Mouse (Mus musculus): ENCODE measurements at regions not wholly inside any gene's neighbourhood (a gene's known extent, or its start where the extent isn't known, plus 50 kb on each side); places are given as distances from the start of the nearest gene placed in this dataset.

DNA sequence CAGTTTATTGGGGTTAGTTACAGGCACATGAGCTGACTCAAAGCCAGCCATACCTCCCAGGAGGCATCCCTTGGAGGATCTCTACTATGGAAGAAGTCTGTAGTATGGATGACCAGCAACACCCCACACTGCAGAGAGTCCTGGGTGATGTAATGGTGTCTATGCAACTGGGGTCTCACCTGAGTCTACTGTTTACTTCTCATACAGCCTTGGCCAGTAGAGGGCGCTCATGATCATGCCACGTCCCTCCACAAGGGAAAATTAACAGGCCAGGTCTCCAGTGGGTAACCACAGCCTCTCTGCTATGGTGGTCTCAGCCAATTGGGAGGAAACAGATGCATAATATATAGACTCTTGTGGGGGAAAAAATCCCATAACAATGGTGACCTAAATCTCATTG lies 111.7 kb downstream of the Cdh26 start:
- DNase-seq = peak in 1 of 2 experiments; percentile 38

DNA sequence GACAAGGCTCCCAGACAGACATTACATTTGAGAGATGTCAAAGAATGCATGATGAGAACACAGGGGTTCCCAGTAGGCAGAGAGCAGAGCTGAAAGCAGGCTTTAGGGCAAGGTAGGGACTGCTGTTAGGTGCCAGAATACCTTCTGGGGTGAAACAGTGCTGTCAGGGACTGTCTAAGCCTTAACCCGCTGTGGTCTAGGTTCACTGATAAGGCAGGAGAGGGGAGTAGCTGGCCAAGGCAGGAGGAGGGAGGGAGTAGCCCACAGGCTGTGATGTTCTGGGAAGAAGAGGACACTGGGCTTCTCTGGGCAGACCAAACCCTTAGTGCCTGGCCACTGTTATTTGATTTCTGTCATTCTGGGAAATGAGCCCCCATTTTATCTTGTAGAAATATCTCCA lies 114.1 kb downstream of the Cdh26 start:
- DNase-seq = no peak

DNA sequence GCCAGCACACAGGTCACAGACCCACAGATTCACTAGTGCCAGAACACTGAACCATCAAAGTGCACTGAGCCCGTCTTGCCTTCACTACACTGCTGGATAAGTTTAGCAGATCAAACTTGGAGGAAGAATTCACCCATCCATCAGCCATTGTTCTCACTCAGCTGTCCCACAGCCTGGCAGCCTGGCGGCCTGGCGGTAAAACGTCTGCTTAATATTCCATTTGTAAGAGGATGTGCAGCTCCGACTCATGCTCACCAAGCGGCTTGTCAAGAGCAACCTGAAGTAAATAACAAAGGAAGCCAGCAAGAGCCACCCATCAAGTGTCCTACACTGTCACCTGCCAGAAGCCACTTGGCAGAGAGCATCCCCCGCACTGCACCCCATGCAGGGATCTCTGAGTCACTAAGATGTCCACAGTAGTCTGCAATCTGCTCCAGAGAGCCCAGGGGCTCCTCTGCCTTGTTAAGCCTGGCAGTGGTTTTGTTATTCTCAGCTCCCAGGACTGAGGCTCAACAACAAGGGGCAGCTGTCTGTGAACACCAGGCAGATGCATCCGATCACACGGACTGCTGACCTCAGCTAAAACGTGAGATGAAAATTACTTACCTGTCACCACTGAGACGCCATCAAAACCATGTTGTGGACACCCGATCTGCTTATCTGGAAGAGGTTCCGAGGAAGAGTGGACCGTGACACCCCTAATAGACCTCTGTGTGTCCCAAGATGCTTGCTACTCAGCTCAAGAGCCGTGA lies 115.4 kb downstream of the Cdh26 start:
- DNase-seq = no peak

DNA sequence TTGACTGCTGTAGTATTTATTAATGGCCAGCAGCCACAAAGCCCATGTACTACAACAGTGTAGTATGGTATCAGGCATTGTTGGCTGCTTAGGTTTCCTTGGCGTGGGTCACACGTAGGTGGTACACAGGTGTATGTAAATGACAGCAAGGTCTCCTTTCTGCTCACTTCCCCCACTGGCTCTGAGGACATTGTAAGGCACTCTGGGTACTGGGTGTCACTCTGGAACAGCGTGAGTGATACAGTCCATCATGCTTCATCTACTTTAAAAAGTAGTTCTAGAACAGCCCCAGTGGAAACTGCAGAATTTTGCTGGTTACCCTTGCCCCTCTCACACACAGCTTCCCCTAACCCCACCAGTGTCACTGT lies 116.0 kb downstream of the Cdh26 start:
- no peak for DNase-seq

DNA sequence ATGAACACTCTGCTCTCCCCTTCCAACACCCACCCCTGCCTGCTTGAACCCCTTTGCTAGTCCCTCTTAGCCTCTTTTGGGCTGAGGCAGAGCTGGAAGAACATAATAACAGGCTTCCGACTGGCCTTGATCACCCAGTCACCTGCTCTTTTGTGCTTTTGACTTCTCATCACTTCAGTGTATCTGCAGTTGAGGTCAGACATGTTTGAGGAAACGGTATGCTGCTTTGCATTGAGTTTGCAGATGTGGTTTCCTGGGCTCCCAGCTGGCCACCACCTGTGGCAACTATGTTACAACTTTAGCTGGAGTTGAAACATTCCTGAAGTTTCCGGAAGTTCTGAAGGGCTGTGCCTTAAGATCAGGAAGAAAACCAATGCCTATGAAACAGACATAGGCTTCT lies 116.6 kb downstream of the Cdh26 start:
- no peak for DNase-seq

DNA sequence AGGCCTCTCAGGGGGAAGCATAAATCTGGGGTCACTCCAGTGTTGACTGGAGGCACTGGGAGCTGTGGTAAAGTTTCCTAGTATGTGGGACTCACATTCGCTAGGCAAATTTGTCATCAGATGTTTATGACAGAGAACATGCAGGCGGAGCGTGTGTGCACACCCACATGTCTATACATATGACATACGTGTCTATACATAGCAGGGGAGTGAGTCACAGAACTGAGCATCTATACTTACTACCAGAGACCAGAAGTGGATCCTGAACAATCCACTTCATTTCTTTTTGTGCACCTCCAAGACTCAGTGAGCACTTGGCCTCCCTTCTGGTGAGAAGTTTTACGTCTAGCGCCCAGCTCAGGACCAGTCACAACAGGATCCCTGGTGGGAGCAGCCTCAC lies 118.6 kb downstream of the Cdh26 start:
- DNase-seq = no peak

DNA sequence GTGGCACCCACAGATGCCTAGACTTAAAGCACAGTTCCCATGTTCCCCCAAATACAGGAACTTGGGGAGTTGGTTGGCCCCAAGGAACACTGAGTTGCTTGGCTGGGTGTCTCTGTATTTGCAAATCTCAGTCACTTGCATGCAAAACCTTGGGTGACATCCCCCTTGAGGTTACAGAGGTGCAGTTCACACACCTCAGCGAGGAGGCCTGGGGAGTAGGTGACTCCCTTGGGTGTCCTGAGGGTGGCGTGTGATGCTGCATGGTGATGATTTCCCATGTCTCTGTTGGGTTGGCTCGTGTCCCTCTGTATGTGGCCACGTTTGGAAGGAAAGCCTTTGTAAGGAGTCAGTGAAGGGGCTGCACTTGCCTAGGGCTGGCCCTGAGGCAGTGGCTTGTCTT lies 123.4 kb downstream of the Cdh26 start:
- DNase-seq = no peak

DNA sequence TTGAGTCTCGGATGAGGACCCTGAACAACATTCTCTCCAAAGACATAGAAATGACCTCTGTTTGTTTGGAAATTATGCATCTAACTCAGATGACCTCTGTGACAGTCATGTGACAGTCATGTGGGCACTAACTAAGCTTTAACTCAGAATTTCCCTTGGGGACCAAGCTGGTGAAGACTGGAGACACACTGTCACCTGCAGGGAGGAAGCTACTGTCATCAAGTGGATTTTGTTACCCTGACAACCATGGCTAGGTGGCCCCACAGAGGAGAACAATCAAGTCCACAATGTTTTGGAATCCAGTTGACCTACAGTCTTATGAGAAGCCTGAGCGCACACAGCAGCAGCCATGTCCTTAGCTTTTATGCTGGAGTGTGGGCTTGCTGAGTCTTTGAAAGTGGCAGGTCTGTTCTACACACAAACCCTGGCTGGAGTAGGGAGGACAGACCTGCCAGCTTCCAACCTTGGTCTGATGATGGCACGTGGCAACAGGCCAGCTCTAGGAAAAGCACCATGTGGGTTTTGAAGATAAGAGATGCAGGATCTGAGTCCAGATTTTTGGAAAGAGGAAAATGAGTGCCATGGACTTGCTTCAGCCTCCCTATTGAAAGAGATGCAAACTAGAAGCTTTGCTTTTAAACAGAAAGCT lies 125.5 kb downstream of the Cdh26 start:
- no peak for DNase-seq

DNA sequence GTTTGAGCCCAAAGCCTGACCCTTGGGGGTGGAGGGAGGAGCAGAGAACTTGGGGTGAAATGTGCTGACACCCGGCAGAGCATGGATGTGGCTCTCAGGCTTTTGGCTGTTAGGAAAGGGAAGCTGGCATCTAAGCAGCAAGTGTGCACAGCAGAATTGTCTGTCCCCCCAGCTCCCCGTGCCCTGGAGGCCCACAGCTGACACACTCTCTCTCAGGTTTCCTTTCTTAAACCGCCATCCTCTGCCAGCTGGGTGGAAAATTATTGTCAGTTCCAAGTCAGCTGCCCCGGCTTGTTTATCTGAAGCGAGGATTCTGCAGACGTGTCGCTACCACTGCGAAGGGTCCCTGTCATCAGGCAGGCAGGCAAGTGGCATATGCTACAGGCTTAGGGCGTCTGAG lies 127.6 kb downstream of the Cdh26 start:
- peak in 1 of 2 experiments; percentile 35 for DNase-seq

DNA sequence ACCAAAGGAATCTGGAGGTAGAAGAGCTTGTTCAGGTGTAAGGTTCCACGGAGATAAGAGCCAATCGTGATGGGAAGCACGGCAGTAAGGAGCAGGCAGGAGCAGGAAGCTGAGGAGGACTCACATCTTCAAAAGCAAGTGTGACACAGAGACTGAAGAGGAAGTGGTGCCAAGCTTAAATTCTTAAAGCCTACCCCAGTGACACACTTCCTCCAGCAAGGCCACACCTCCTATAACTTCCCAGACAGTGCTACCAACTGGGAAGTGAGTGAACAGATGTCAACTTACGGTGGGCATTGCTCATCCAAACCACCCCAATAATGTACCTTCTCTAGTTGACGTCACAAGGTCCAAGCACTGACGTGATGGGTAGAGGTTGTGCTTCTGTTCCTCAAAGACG lies 133.0 kb downstream of the Cdh26 start:
- no peak for DNase-seq

DNA sequence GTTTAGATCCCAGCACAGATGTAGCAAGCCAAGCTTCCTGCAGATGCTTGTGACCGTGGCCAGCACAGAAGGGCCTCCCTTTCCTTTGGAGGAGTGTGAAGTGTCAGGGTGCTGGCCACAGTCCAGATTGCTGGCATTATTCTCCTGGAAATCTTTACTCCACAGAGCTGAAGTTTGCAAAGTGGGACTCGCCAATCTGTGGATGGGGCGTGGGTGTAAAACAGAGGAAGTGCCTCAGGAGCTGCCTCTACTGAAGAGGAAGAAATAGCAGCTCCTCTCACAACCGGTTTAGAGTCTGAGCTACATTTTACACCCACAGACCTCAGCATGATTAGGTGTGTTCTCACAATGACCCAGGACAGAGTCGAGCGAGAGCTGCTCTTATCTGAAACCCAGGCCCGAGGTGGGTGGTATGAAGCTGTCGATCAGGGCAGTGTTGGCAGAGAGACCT lies 135.1 kb downstream of the Cdh26 start:
- DNase-seq = peak; percentile 31 to 43

DNA sequence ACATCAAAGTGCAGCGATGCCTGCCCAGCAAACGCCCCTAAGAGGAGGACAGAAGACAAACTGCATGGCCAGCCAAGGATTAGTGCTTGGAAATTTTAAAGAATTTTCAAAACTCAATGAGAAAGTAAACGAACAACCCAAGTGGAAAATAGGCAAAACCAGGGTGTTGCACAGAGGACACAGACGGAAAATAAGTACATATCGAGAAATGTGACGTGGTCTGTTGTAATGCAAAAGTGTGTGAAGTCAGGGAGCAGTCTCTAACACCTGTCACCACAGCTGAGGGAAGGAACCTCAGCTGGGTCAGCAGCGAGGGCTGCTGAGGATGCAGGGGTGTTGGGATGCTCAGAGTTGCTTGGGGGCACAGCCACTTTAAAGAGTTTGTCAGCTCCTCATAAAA lies 137.2 kb downstream of the Cdh26 start:
- DNase-seq = no peak

DNA sequence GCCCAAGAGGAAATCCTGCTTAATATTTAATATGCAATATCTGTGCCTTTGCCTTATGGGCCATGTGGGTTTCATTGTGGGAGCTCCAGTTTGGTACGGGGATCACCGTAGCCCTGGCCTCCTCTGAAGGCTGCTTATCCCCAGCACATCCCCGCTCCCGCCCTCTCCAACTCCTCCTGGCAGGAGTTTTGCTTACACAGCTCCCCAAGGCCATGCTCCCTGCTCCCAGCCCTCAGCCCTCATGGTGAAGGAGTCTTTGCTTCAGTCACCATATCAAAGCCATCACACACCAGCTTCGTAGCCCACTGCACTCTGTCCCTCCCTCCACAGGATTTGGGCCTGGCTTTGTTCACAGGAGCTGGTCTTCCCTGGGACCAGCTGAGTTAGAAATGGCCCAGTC lies 142.0 kb downstream of the Cdh26 start:
- no peak for DNase-seq

DNA sequence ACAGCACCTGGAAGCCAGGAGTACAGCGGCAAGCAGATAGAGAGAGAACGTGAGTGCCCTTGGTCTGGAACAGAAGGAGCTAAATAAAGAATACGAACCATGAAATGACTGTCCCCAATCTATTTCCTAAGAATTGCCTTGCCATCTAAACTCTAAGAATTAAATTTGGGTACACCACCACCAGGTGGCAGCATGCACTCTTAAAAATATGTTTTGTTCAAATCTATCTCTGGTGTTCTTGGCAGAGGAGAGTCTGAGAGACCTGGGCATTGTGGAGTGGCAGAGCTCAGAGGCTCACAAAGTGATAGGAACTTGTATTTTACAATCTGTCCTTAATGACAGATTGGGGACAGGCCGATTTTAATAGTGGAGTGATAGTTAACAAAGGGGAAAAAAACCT lies 144.5 kb downstream of the Cdh26 start:
- DNase-seq = peak in 1 of 2 experiments; percentile 67

DNA sequence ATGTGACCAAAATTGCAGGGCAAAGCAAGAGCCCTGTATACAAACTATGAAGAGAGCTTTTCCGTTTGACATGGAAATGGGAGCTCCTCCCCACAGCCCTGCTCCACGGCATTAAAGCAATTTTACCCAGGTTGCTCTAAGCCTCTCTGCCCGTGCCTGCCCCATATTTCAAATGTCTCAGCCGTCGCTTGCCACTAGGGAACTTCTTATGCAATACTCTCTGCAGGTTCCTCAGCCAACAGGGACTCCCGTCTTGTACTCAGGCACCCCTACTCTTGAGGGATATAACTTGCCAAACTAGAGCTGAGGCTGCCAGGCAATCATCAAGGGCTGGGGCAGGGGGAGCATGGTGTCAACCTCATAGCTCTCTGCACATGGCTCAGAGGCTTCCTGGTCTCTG lies 145.1 kb downstream of the Cdh26 start:
- no peak for DNase-seq

DNA sequence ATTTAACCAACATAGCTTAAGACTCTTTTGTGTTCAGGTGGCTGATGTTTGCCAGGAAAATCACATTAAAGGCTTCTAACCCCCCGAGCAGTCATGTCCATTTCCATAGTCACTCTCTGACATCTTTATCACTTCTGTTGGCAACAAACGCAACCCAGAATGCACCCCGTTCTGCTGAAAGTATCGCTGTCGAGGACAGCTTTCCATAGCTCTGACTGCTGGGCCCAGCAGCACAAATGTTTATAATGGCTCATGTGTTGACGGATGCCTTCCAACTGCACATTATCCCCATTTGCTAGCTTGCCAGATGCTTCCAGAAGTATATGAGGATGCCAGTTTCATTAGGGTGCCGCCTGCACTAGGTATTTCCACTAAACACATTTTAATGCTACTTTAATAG lies 145.7 kb downstream of the Cdh26 start:
- DNase-seq = peak; percentile 48 to 63

DNA sequence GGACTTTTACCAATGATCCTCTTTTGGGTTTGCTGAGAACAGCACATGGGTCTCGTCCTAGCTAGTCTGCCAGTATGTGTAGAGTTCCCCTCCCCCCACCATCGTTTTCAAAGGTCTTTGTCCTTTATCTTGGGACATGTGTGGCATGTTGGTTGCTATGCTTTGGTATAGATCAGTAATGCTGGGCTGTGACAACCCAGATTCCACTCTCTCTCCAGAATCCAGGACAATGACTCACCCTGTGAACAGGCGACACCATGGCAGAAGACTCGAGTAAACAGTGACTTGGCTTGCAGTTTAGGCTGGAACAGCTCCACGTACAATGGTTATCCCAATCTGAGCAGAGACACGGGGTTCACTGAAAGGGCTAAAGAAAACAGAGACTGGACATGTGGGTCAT lies 149.2 kb downstream of the Cdh26 start:
- DNase-seq = no peak

DNA sequence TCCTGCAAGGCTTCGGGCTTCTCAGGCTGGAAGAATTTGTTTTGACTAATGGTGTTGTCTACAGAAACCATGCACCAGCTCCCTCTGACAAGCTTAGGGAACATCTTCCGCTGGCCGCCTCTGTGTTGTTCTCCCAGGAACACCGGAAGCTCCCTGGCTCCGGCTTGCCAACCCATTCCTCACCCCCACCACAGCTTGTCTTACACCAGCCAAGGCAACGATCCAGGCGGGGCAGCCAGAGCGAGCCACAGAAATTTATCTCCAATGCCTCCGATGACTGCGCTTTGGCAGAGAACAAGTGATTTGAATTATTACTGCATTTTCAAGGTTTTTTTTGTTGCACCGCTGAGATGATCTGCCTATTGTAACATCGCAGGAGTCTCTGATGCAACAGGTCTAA lies 151.0 kb downstream of the Cdh26 start:
- peak; percentile 14 to 63 for DNase-seq

DNA sequence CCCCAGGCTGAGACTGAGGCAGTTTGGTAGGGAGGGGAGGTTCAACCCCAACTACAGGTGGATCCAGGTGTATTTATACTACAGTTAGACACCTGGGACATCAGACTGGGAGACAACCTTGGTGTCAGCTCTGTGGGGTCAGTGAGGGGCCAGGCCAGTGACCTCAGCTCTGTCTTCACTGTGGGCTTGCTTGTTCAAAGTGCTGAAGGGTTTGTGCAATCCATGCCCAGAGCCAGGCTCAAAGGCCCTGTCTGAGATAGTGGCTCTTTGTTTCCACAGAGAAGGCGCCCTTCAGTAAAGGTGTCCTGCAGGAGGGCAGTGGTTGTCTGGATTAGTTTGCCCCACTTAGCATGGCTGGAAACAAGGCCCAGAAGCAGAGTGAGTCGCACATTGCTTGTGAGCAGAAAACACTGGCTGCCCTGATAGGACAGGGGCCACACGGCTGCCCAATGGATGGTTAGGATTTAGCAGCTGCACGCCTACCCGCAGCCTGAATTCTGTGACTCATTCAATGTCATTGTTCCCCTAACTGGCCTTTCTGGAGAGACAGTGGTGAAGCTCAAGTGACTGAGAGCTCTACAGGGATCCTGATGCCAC lies 154.7 kb downstream of the Cdh26 start:
- DNase-seq = no peak

DNA sequence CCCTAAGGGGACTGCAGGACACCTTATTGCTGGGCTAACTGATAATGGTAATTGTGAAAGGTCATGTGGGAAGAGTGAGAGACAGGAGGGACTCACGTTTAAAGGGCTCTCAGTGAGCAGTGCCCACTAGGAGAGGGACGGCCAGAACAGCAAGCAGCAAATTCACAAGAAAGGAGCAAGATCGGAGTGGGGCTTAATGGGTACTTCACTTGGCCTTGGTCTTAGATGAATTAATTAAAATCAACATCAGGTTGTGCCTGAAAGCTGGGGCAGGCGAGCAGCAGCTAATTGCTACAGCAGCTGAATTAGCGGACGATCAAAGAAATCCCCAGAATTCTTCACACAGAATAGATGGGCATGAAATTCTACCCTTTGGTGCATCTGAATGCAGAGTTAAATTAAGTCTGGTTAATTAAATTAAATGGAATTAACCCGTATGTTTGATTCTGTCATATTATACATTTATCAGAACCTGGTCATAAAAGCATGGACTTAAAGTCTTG lies 156.9 kb downstream of the Cdh26 start:
- DNase-seq = no peak

DNA sequence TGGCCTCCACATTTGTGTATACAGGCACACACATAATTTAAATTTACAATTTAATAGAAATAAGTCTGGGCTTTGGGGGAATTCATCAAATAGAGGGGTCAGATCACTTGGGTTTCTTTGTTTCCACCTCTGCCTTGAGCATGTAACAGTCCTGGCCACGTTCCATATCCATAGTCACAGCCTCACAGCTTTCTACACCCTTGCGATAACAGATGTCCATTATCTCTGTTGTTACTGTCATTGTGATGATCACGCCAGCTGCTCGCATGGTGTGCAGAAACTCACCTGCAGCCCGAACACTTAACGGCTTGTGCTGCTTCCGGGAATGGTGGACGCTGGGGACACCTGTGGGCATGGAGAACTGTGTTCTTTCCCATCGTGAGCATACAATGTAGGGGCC lies 163.4 kb downstream of the Cdh26 start:
- no peak for DNase-seq

DNA sequence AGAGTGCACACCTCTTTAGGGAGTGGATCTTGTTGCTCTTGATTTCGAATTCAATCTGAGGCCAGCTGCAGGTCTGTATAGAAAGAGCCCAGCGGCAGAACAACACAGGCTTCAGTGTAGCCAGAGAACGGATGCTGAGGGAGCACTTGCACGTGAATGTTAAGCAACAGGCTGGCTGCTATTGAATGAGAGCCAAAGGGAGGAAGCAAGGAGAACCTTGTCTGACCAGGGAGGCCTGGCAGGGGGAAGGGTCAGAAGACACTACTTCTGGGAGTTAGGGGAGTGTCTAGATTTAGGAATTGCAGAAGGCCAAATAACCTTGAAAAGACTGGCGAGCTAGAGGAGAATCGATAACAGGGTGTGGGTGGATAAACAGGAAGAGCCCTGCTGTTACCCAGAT lies 163.8 kb downstream of the Cdh26 start:
- DNase-seq = no peak

DNA sequence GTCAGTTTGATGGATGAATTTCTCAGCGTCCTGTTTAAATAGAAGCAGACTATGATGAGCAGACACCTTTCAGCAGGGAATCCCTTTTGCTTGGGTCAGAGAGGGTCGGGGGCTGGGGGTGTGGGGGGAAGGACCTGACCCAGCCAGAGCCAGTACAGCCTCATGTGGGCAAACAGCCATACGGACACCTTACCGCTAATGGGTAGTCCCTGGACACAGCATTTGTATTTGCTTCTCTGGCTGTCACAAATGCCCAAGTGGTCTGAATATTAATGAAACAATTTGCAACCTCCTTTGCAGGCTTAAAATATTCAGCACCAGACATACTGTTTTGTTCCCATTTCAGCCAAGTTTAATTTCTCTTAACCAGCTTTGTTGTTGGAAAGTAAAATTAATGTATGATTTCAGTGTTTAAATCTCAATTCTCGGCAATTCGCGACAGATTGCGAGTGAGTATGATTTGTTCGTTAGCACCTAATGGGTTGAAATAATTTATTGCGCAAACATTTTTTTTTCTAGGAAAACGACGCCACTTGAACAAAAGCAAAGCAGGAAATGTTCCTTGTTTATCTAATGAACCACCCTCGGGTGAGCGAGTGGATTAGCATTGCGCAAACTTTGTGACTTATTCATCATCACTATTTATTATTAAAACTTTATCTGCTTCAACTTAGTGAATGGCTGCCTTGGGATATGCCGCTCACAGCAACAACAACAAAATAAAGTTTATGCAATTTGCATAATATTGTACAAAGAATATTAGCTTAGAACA lies 166.2 kb downstream of the Cdh26 start:
- no peak for DNase-seq

DNA sequence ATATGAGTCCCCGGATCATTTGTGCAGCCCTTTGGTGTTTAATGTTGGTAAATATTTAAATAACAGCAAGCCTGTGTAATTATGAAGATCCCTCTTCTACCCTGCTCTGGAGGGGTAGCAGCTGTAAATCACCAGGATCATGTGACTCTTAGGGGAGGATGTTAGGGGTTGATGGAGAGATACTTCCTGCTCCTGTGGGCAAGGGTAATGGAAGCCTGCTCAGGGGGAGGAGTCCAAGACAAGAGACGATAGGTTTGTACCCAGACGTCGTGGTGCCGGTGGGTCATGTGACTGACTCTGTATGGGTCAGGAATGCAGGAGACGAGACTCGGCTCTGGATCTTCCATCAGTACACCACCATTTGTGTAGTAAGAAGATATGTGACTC lies 166.7 kb downstream of the Cdh26 start:
- DNase-seq = no peak

All from lung, postnatal 4 days (tissue).